Mouse (Mus musculus) embryonic stem cell, embryonic (primary cell): Measurements from ENCODE around the gene Ptpn3.

ENCODE experiments used
- CTCF ChIA-PET, 4 experiments: fragments of 300-600 bp in 2 of 4; fragments of 350-600 bp in 2 of 4; sonication (Branson Sonifier 250); formaldehyde crosslinking; loops; one replicate each; lab custom pipeline; 2022; ENCODE audit warnings: inconsistent platforms in 2 of 4; lab: Charles Lee
- POLR2A ChIA-PET, 4 experiments: fragments of 300-600 bp in 2 of 4; fragments of 350-600 bp in 2 of 4; sonication (Branson Sonifier 250); formaldehyde crosslinking; loops; one replicate each; lab custom pipeline; 2022; ENCODE audit warnings: antibody characterized with exemption in 4 of 4, inconsistent platforms in 1 of 4; lab: Charles Lee

Ptpn3 gene

DNA sequence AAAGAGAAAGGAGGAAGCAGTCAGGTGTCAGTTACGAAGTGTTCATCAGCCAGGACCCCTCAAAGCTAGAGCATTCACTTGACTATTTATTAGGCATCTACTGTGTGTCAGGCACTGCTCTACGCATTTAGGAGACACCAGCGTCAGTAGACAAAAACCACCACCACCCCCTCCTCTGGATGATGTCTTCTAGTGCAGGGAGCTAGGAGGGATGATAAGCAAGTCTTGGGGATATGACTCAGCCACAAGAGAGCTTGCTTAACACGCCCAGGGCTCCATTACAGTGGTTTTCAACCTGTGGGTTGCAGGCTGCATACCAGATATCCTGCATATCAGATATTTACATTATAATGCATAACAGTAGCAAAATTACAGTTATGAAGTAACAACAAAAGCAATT, 4.6 kb upstream of the Ptpn3 start:
- CTCF ChIA-PET, result interaction anchor here in 1 of 4 experiments (0.5 to 1.1 kb wide), 3 partner anchors 69 to 621 kb away, joined by 3 read pairs; no protein-coding TSS in a partner anchor
- POLR2A ChIA-PET, result interaction anchor here in 2 of 4 experiments (0.7 to 1.2 kb wide), 8 partner anchors 8 to 350 kb away, joined by 3 to 6 read pairs (median 3); no protein-coding TSS in a partner anchor

GRCm38 (mm10) chr4:57305644-57306043, 4.0 kb upstream of the Ptpn3 start:
- ChIA-PET POLR2A (interaction anchor here in 3 of 4 experiments (0.6 to 1.2 kb wide), 11 partner anchors 9 to 350 kb away, joined by 3 to 7 read pairs (median 4); no protein-coding TSS in a partner anchor), CTCF (interaction anchor here in 1 of 4 experiments (0.5 to 1.1 kb wide), 3 partner anchors 68 to 541 kb away, joined by 3 to 4 read pairs (median 3); no protein-coding TSS in a partner anchor)

DNA sequence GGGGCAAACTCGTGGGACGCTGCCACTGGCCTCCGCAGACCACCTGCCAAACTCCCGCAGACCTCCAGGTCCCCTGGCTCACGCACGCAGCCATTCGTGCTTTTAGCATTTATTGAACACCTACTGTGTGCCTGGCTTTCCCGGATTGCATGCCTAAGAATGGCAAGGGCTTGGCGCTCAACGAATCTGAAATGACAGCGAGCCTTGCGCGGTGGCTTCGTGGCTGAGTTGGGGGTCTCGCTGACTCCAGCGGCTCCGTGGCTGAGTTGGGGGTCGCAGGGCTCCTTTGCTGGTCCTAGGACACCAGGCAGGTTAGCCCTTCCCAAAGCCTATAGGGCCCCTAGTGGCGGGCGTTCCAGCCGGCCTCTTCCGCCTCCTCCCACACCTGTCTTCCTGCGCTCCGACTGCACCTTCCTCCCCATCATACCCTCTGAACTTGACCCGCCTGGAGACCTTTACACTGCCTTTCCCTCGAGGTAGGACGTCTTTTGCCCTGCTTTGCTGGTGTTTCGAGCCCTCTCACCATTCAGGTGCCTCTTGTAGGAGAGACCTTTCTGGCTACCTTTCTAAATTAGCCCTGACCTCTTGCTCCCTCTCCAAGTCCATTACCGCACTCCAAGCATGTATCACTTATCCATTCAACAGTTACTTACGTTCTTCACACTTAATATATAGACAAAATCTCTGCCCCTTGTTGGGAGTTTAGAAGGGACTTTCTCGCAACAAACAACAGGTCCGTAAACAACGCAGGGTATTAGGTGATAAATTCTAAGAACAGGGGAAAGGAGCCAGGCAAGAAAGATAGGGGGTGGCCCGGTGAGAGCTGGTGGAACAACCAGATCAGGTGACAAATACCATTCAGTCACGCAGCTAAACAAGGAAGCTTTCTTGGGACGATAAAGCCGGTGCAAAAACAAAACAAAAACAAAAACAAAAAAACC, 898 bp downstream of the Ptpn3 start:
- CTCF ChIA-PET, result interaction anchor here (0.6 to 1.7 kb wide), 14 partner anchors 10 to 877 kb away, joined by 3 to 7 read pairs (median 3); no protein-coding TSS in a partner anchor

GRCm38 (mm10) chr4:57299701-57300468, 1.8 kb downstream of the Ptpn3 start:
- ChIA-PET POLR2A (interaction anchor here (0.6 to 10.9 kb wide), 16 partner anchors 10 to 657 kb away, joined by 3 to 122 read pairs (median 4); partner anchors contain the start of gene Txn1 (in 1 of the 4)), CTCF (interaction anchor here (0.6 to 1.4 kb wide), 11 partner anchors 9 to 876 kb away, joined by 3 to 5 read pairs (median 3); no protein-coding TSS in a partner anchor)

More for the DNA sequence above, 898 bp downstream of the Ptpn3 start:
- POLR2A ChIA-PET, result interaction anchor here in 3 of 4 experiments (0.9 to 10.9 kb wide), 24 partner anchors 9 to 656 kb away, joined by 3 to 122 read pairs (median 6); partner anchors contain the start of gene Txn1 (in 1 of the 3)

GRCm38 (mm10) chr4:57299308-57299700, 2.3 kb downstream of the Ptpn3 start:
- ChIA-PET POLR2A (interaction anchor here (0.6 to 10.9 kb wide), 15 partner anchors 9 to 1621 kb away, joined by 3 to 122 read pairs (median 5); partner anchors contain the start of gene Txn1 (in 2 of the 4)), CTCF (interaction anchor here in 3 of 4 experiments (0.7 to 1.5 kb wide), 9 partner anchors 8 to 36 kb away, joined by 3 to 5 read pairs (median 3); no protein-coding TSS in a partner anchor)

GRCm38 (mm10) chr4:57298181-57298580, 3.5 kb downstream of the Ptpn3 start:
- CTCF ChIA-PET, result interaction anchor here in 2 of 4 experiments (0.6 to 1.5 kb wide), 3 partner anchors 23 to 35 kb away, joined by 3 to 5 read pairs (median 3); no protein-coding TSS in a partner anchor
- POLR2A ChIA-PET, result interaction anchor here in 3 of 4 experiments (0.6 to 10.9 kb wide), 14 partner anchors 10 to 203 kb away, joined by 3 to 122 read pairs (median 4); no protein-coding TSS in a partner anchor

- ChIA-PET POLR2A (interaction anchor here in 3 of 4 experiments (0.6 to 10.9 kb wide), 16 partner anchors 10 to 618 kb away, joined by 3 to 122 read pairs (median 4); no protein-coding TSS in a partner anchor), CTCF (interaction anchor here in 2 of 4 experiments (1.3 to 1.7 kb wide), 2 partner anchors 20 kb away, joined by 3 to 5 read pairs; no protein-coding TSS in a partner anchor)
Observed at GRCm38 (mm10) chr4:57294971-57295656, 6.5 kb downstream of the Ptpn3 start.

- ChIA-PET CTCF (no interaction called here), POLR2A (interaction anchor here in 1 of 4 experiments (1.7 kb wide), 1 partner anchor 16 kb away, joined by 5 read pairs; no protein-coding TSS in a partner anchor)
Observed at GRCm38 (mm10) chr4:57292670-57293069, 9.0 kb downstream of the Ptpn3 start.

GRCm38 (mm10) chr4:57290049-57290448, 11.6 kb downstream of the Ptpn3 start:
- ChIA-PET CTCF (interaction anchor here in 2 of 4 experiments (0.5 to 1.5 kb wide), 4 partner anchors 10 to 18 kb away, joined by 3 to 5 read pairs (median 3); no protein-coding TSS in a partner anchor), POLR2A (interaction anchor here (0.6 to 2.9 kb wide), 8 partner anchors 9 to 544 kb away, joined by 3 to 13 read pairs (median 5); partner anchors contain the start of gene Ptpn3 (in 1 of the 4))

GRCm38 (mm10) chr4:57287808-57288207, 13.8 kb downstream of the Ptpn3 start:
- ChIA-PET POLR2A (interaction anchor here in 2 of 4 experiments (1.7 to 2.7 kb wide), 7 partner anchors 8 to 21 kb away, joined by 3 to 9 read pairs (median 5); partner anchors contain the start of gene Ptpn3 (in 1 of the 2)), CTCF (interaction anchor here in 3 of 4 experiments (0.6 to 1.3 kb wide), 3 partner anchors 8 to 34 kb away, joined by 3 to 4 read pairs (median 4); no protein-coding TSS in a partner anchor)

GRCm38 (mm10) chr4:57285251-57285650, 16.4 kb downstream of the Ptpn3 start:
- ChIA-PET POLR2A (interaction anchor here in 1 of 4 experiments (0.8 to 1.1 kb wide), 2 partner anchors 10 to 14 kb away, joined by 3 read pairs; no protein-coding TSS in a partner anchor), CTCF (interaction anchor here in 2 of 4 experiments (0.5 to 0.7 kb wide), 2 partner anchors 24 to 808 kb away, joined by 3 read pairs; no protein-coding TSS in a partner anchor)

- POLR2A ChIA-PET, result interaction anchor here in 3 of 4 experiments (0.7 to 10.3 kb wide), 12 partner anchors 8 to 926 kb away, joined by 3 to 77 read pairs (median 5); partner anchors contain the start of gene Ptpn3 (in 2 of the 3)
- CTCF ChIA-PET, result interaction anchor here in 3 of 4 experiments (0.6 to 1.3 kb wide), 6 partner anchors 8 to 589 kb away, joined by 3 to 5 read pairs (median 4); no protein-coding TSS in a partner anchor
Observed at GRCm38 (mm10) chr4:57283189-57283588, 18.4 kb downstream of the Ptpn3 start.

DNA sequence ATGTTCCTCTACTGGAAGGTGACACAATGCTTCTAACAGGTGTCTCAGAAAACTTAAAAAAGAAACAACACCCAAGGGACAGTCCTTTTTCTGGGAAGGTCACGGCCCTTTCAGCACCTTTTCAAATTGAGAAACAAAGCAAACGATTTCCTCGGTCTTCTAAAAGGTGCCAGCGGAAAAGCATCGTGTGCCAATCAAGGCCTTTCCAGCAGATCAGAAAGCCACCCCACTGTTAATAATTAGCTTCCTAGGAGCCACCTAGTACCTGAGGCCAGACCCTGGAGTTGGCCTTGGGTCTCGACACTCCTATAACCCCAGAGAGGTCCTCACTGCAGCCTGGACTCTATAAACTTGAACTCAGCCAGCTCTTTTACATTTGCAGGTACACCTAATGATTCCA, 19.0 kb downstream of the Ptpn3 start:
- CTCF ChIA-PET, result interaction anchor here in 3 of 4 experiments (0.6 to 1.3 kb wide), 5 partner anchors 8 to 590 kb away, joined by 3 to 5 read pairs (median 4); no protein-coding TSS in a partner anchor
- POLR2A ChIA-PET, result interaction anchor here in 3 of 4 experiments (0.6 to 10.3 kb wide), 15 partner anchors 8 to 927 kb away, joined by 3 to 77 read pairs (median 5); partner anchors contain the start of gene Ptpn3 (in 2 of the 3)

DNA sequence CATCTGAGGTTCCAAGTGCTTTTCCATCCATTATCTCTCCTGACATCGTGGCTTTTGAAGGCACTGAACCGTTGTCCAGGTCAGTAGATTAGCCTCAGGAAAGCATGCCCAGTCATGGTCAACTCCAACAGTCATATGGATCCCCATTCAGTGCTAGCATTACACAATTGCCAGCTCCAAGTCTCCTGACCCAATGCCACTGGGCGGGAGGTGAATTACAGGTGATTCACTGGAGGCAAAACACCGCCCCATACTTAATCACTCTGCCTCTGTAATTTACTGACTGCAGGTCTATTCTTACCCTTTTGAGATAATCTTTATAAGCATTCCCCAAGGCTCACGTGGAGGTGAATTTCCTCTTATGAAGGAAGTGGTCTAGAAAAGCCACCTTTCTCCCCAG, 19.5 kb downstream of the Ptpn3 start:
- CTCF ChIA-PET, result interaction anchor here in 1 of 4 experiments (0.8 kb wide), 1 partner anchor 64 kb away, joined by 4 read pairs; no protein-coding TSS in a partner anchor
- POLR2A ChIA-PET, result interaction anchor here in 3 of 4 experiments (0.6 to 10.3 kb wide), 11 partner anchors 9 to 927 kb away, joined by 3 to 77 read pairs (median 6); partner anchors contain the start of gene Ptpn3 (in 2 of the 3)

DNA sequence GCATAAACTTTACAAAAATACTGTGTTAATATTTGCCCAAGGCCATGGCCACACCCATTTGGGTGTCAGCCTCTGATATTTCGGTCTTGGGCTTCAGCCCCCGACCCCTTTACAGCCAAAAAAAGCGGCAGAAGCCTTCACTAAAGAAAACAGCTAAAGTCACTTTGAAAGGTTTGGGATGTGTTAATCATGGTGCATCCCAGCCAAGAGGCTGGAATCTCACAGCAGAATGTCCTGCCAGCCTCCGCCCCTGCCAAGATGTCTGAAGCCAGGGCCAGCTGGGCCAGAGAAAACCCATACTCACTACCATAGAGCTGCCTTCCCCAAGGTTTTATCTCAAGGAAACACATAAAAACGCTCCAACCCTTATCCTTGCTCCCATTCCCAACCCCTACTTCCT, 20.7 kb downstream of the Ptpn3 start:
- ChIA-PET POLR2A (interaction anchor here in 2 of 4 experiments (0.6 to 10.3 kb wide), 8 partner anchors 8 to 633 kb away, joined by 4 to 122 read pairs (median 6); partner anchors contain the start of gene Ptpn3 (in 2 of the 2)), CTCF (interaction anchor here in 1 of 4 experiments (1.0 kb wide), 1 partner anchor 18 kb away, joined by 3 read pairs; no protein-coding TSS in a partner anchor)
